Mouse (Mus musculus) forebrain, embryonic 11.5 days (tissue): ENCODE results near the gene Gm4969. TPM values are rescaled to one million over a fixed set of nuclear protein-coding genes. Genes with fewer than 3 reads are reported as not detected.

Experiments
- ATAC-seq: fragments of 200-750 bp; cut with Nextera tagmentation; replicated peaks from 2 replicates; pipeline ENCODE4 v1.8.0; 2017; ENCODE audit warnings: moderate TSS enrichment; ENCODE audit not compliant: low FRiP score
- DNase-seq: peaks from one replicate; pipeline ENCODE4 v3.0.0-alpha.2; 2017; ENCODE audit warnings: low spot score
- H3K27ac ChIP-seq: fragments of 300-500 bp; sonication (generic); 2 replicates; pipeline ENCODE4 v1.5.1; 2014; ENCODE audit warnings: low read depth, low read length
- H3K27me3 ChIP-seq: fragments of 300-500 bp; sonication (generic); 2 replicates; pipeline ENCODE4 v1.6.1; 2014; ENCODE audit warnings: mild to moderate bottlenecking, low read length, mixed read lengths; ENCODE audit not compliant: control insufficient read depth, insufficient read depth
- H3K36me3 ChIP-seq: fragments of 300-500 bp; sonication (generic); 2 replicates; pipeline ENCODE4 v1.6.1; 2014; ENCODE audit warnings: mild to moderate bottlenecking, low read length, moderate library complexity, mixed read lengths; ENCODE audit not compliant: control insufficient read depth, insufficient read depth
- H3K4me1 ChIP-seq: fragments of 300-500 bp; sonication (generic); replicated peaks from 2 replicates; pipeline ENCODE4 v1.6.1; 2014; ENCODE audit warnings: low read length, mixed read lengths; ENCODE audit not compliant: control insufficient read depth, insufficient read depth
- H3K4me2 ChIP-seq: fragments of 300-500 bp; sonication (generic); 2 replicates; pipeline ENCODE4 v1.6.1; 2014; ENCODE audit warnings: low read depth, mild to moderate bottlenecking, low read length, moderate library complexity, mixed read lengths; ENCODE audit not compliant: severe bottlenecking
- H3K4me3 ChIP-seq: fragments of 300-500 bp; sonication (generic); 2 replicates; pipeline ENCODE4 v1.5.1; 2014; ENCODE audit warnings: low read depth, low read length
- H3K9ac ChIP-seq: fragments of 300-500 bp; sonication (generic); 2 replicates; pipeline ENCODE4 v1.6.1; 2014; ENCODE audit warnings: low read length
- H3K9me3 ChIP-seq: fragments of 300-500 bp; sonication (generic); 2 replicates; pipeline ENCODE4 v1.6.1; 2016; ENCODE audit warnings: low read length, mixed read lengths; ENCODE audit not compliant: control insufficient read depth
- WGBS: fragments of 180-500 bp; shearing (Covaris S2); extraction: QIAGEN DNeasy Blood & Tissue Kit; methylation state at CpG from one replicate; pipeline ENCODE4 v1.1.7; 2014; 5-methylcytosine and 5-hydroxymethylcytosine counted together
- microRNA-seq: library from miRNA; unstranded; fragments of <30 nt; microRNA quantifications from one replicate; pipeline ENCODE4, GENCODE M21; 2016; ENCODE audit not compliant: insufficient number of aligned reads
- polyA plus RNA-seq: library from polyadenylated mRNA; unstranded; fragments of >200 nt; fragmentation: Nextera tagmentation; extraction: Ambion mirVana; gene quantifications from 2 replicates; pipeline ENCODE4 v1.2.1, GENCODE M21; 2014

Gm4969 gene
- polyA plus RNA-seq, 1 experiment from 2014 or later, result 1.2 TPM

DNA sequence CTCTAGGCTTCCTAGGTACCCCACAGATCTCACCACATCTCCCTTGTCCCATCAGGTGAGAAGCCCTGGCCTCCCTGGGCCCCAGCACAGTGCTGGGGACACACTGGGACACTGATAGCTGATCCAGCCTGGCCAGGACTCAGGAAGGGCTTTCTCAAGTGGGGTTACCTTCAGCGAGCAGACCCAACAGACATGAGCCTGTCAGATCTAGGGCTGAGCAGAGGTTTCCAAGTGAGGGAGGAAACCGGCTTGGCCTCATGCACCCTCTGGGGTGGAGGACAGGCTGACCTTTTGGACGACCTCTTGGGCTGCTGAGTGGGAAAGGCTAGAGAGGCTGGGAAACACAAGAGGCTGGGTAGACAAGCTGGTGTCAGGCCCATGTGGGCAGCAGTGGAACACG, 67.0 kb downstream of the Gm4969 start:
- DNase-seq, result no peak
- ATAC-seq, result no peak
- Histone ChIP-seq H3K36me3 (peaks cover 22% of the 10 kb centered on the region), H3K27ac (no peak overlapping the region), H3K9ac (no peak overlapping the region), H3K4me3 (no peak overlapping the region), H3K9me3 (no peaks in the 10 kb centered on the region), H3K27me3 (no peaks in the 10 kb centered on the region), H3K4me1 (no peaks in the 10 kb centered on the region), H3K4me2 (no peak overlapping the region)
- WGBS, result 75% methylated on average over 4 of the region's 4 CpGs

DNA sequence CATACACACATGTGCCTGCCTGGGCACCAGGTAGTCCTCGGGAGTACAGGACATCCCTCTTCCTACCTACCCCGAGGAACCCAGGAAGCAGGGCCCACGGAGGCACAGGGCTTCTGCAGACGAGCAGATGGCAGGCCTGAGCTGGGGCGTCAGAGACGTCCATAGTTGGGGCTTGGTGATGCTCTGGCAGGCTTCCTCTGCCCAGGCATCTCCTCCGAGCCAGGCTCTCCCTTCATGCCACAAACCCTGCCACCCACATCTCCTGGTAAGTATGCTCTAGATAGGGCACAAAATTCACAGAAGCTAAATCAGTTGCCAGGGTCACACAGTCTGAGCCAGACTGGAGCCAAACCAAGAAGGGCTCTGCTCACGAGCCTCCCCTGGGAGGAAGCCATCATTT, 68.0 kb downstream of the Gm4969 start:
- Histone ChIP-seq H3K36me3 (peaks cover 28% of the 10 kb centered on the region), H3K9ac (no peak overlapping the region), H3K4me2 (no peak overlapping the region), H3K4me3 (no peak overlapping the region), H3K4me1 (no peaks in the 10 kb centered on the region), H3K27me3 (no peaks in the 10 kb centered on the region), H3K27ac (no peak overlapping the region), H3K9me3 (no peaks in the 10 kb centered on the region)
- WGBS, result 86% methylated on average over 8 of the region's 8 CpGs
- DNase-seq (no peak), ATAC-seq (no peak)

GRCm38 (mm10) chr7:19049252-19049651, 68.9 kb downstream of the Gm4969 start:
- ATAC-seq (no peak), DNase-seq (no peak)
- Histone ChIP-seq H3K9me3 (no peaks in the 10 kb centered on the region), H3K4me1 (no peaks in the 10 kb centered on the region), H3K27me3 (no peaks in the 10 kb centered on the region), H3K36me3 (peaks cover 34% of the 10 kb centered on the region), H3K9ac (no peak overlapping the region), H3K27ac (no peak overlapping the region), H3K4me3 (no peak overlapping the region), H3K4me2 (no peak overlapping the region)
- WGBS, result 88% methylated on average over 5 of the region's 5 CpGs

Small RNA genes lying within 50 kb of the gene (microRNA-seq; reads per million reads assigned to microRNA genes)
- gene Mir3100, result not detected

Other genes with a start within 250 kb of the Gm4969 start
- gene Pglyrp1, start 247.0 kb downstream of the Gm4969 start, polyA plus RNA-seq, result 0.48 and 0.94 TPM in 2 replicates
- gene Ccdc61, start 208.0 kb downstream of the Gm4969 start, polyA plus RNA-seq, result 32.2 and 32.6 TPM in 2 replicates
- gene Nova2, start 192.5 kb downstream of the Gm4969 start, polyA plus RNA-seq, result 6.9 and 8.3 TPM in 2 replicates
- gene Nanos2, start 131.0 kb downstream of the Gm4969 start, polyA plus RNA-seq, result not detected in 2 replicates
- 4.6 and 4.7 TPM in 2 replicates for gene Mypop, start 127.1 kb downstream of the Gm4969 start, polyA plus RNA-seq
- 31.6 and 39.4 TPM in 2 replicates for gene Irf2bp1, start 114.3 kb downstream of the Gm4969 start, polyA plus RNA-seq
- gene Foxa3, start 94.8 kb downstream of the Gm4969 start, polyA plus RNA-seq, result not detected in 2 replicates
- gene Sympk, start 94.0 kb downstream of the Gm4969 start, polyA plus RNA-seq, result 31.0 and 39.7 TPM in 2 replicates
- not detected in 2 replicates for gene Rsph6a, start 63.7 kb downstream of the Gm4969 start, polyA plus RNA-seq
- 20.9 and 25.4 TPM in 2 replicates for gene Dmwd, start 42.1 kb downstream of the Gm4969 start, polyA plus RNA-seq
- 12.4 and 13.8 TPM in 2 replicates for gene Dmpk, start 34.5 kb downstream of the Gm4969 start, polyA plus RNA-seq
- 9.9 and 10.8 TPM in 2 replicates for gene Six5, start 23.8 kb downstream of the Gm4969 start, polyA plus RNA-seq
- 13.6 and 13.9 TPM in 2 replicates for gene Fbxo46, start 1.5 kb upstream of the Gm4969 start, polyA plus RNA-seq
- gene Qpctl, start 30.9 kb upstream of the Gm4969 start, polyA plus RNA-seq, result 13.8 and 13.9 TPM in 2 replicates
- 154 and 158 TPM in 2 replicates for gene Snrpd2, start 31.4 kb upstream of the Gm4969 start, polyA plus RNA-seq
- 0.56 and 0.75 TPM in 2 replicates for gene Gipr, start 47.8 kb upstream of the Gm4969 start, polyA plus RNA-seq
- gene Eml2, start 58.1 kb upstream of the Gm4969 start, polyA plus RNA-seq, result 2.0 and 2.1 TPM in 2 replicates
- gene Gpr4, start 94.2 kb upstream of the Gm4969 start, polyA plus RNA-seq, result 1.6 and 2.5 TPM in 2 replicates
- gene Opa3, start 110.0 kb upstream of the Gm4969 start, polyA plus RNA-seq, result 54.1 and 59.8 TPM in 2 replicates
- gene Vasp, start 153.4 kb upstream of the Gm4969 start, polyA plus RNA-seq, result 52.8 and 53.0 TPM in 2 replicates
- gene Ppm1n, start 161.7 kb upstream of the Gm4969 start, polyA plus RNA-seq, result 0.44 TPM in 1 of 2 replicates, not detected in the other
- gene Rtn2, start 164.3 kb upstream of the Gm4969 start, polyA plus RNA-seq, result 47.3 and 54.7 TPM in 2 replicates
- not detected in 2 replicates for gene Fosb, start 191.7 kb upstream of the Gm4969 start, polyA plus RNA-seq
- gene Ercc1, start 226.4 kb upstream of the Gm4969 start, polyA plus RNA-seq, result 94.4 and 100 TPM in 2 replicates
- gene Cd3eap, start 241.1 kb upstream of the Gm4969 start, polyA plus RNA-seq, result 23.2 and 24.0 TPM in 2 replicates
- 5.8 and 6.4 TPM in 2 replicates for gene Ppp1r13l, start 241.4 kb upstream of the Gm4969 start, polyA plus RNA-seq